Mouse (Mus musculus) thymus, adult 2 months (tissue): ENCODE measurements at regions not wholly inside any gene's neighbourhood (a gene's known extent, or its start where the extent isn't known, plus 50 kb on each side); places are given as distances from the start of the nearest gene placed in this dataset.

ENCODE experiments used
- DNase-seq: peaks from one replicate; pipeline ENCODE4 v3.0.0; 2021
- H3K27ac ChIP-seq: fragments of 200-500 bp; 2 replicates; pipeline ENCODE4 v1.5.1; 2012; ENCODE audit warnings: low read length, control low read depth; ENCODE audit not compliant: control insufficient read depth, insufficient read depth
- H3K27me3 ChIP-seq: fragments of 200-500 bp; 2 replicates; pipeline ENCODE4 v1.6.1; 2012; ENCODE audit warnings: mild to moderate bottlenecking, low read length, moderate library complexity, mixed read lengths; ENCODE audit not compliant: control insufficient read depth, insufficient read depth
- H3K36me3 ChIP-seq: fragments of 200-500 bp; 2 replicates; pipeline ENCODE4 v1.6.1; 2012; ENCODE audit warnings: mild to moderate bottlenecking, low read length, moderate library complexity; ENCODE audit not compliant: control insufficient read depth, insufficient read depth
- H3K4me1 ChIP-seq: fragments of 200-500 bp; replicated peaks from 2 replicates; pipeline ENCODE4 v1.6.1; 2012; ENCODE audit warnings: low read length; ENCODE audit not compliant: control insufficient read depth, insufficient read depth
- H3K4me3 ChIP-seq: fragments of 200-500 bp; 2 replicates; pipeline ENCODE4 v1.5.1; 2012; ENCODE audit warnings: mild to moderate bottlenecking, low read length, control low read depth, moderate library complexity; ENCODE audit not compliant: control insufficient read depth, insufficient read depth
- CTCF ChIP-seq: fragments of 200-500 bp; IDR thresholded peaks from 2 replicates; pipeline ENCODE4 v1.5.1; 2012; ENCODE audit warnings: mild to moderate bottlenecking, control low read depth, low read length, moderate library complexity, borderline replicate concordance; ENCODE audit not compliant: control insufficient read depth, poor library complexity, insufficient read depth; ENCODE audit errors: extremely low read depth
- POLR2A ChIP-seq: fragments of 200-500 bp; IDR thresholded peaks from 2 replicates; pipeline ENCODE4 v1.6.1; 2012; ENCODE audit warnings: mild to moderate bottlenecking, low read length, control low read depth, moderate library complexity; ENCODE audit not compliant: control insufficient read depth, poor library complexity, insufficient read depth; ENCODE audit errors: extremely low read depth
- WGBS: fragments of 180-500 bp; shearing (Covaris S2); methylation state at CpG from one replicate; pipeline ENCODE4 v1.1.7; 2018; 5-methylcytosine and 5-hydroxymethylcytosine counted together

DNA sequence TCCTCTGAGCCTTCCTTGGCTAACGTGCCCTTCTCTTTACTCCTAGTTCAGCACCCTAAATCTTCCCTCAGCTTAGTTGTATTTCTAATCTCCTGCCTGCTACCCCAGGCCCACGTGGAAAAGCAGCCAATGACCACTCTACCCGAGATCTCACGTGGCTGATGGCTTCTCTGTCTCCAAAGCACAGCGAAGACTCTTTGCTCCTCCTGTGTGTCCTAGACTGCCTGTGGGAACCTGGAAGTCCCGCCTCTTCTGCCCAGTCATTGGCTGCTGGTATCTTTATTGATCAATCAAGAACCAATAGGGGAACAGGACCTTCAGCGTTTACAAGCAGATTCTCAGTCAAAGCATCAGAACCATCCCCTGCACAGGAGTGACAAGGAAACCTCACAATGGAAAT is 54.8 kb downstream of the Gm19935 start:
- Histone ChIP-seq H3K36me3 (no peaks in the 10 kb centered on the region), H3K4me1 (no peaks in the 10 kb centered on the region)
- 82% methylated on average over 7 of the region's 7 CpGs for WGBS

DNA sequence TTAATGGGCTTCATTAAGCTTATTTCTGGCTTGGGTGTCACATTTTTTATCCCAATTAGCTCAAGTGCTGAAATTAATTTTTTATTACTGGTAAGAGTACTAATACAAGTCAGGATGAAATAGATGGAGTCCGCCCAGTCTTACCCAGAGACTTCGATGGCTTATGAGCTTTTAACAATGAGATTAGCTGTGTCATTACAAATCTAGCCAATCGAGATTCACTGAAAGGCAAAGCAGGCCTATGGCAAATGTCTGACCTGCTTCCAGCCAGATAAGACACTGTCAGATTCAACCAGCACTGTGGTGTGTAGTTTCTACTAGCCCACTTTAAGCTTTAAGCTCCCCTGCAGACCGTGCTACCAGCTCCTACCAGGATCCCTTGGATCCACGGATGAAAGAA is 55.2 kb downstream of the Gm19935 start:
- H3K4me1 ChIP-seq, result no peaks in the 10 kb centered on the region
- H3K4me3 ChIP-seq, result no peak overlapping the region
- H3K36me3 ChIP-seq, result no peaks in the 10 kb centered on the region
- no peaks in the 10 kb centered on the region for H3K27me3 ChIP-seq
- TF ChIP-seq POLR2A (no peak), CTCF (no peak)
- no peak for DNase-seq
- WGBS, result 94% methylated on average over 5 of the region's 5 CpGs
- H3K27ac ChIP-seq, result no peak overlapping the region

More for the DNA sequence above, 54.8 kb downstream of the Gm19935 start:
- TF ChIP-seq POLR2A (no peak), CTCF (no peak)
- Histone ChIP-seq H3K27me3 (no peaks in the 10 kb centered on the region), H3K4me3 (no peak overlapping the region), H3K27ac (no peak overlapping the region)
- DNase-seq, result no peak

DNA sequence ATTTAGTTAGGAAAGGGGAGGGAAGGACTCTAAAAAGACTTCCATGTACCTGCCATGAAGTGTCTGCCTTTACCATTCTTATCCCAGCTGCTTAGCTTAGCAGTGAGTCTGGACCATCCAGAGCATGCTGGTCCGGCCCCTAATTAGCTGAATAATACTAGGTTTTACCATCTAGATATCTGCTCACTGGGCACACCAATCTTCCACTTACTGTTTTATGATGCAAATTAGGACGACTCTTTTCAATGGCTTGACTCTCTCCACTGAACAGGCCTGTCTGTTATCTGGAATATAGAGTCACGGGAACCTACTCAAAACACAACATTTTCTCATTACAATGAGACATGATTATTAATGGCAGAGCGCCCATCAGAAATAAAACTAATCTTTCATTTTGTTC is 55.7 kb downstream of the Gm19935 start:
- no peak overlapping the region for H3K27ac ChIP-seq
- WGBS, result 93% methylated on average over 4 of the region's 4 CpGs
- H3K36me3 ChIP-seq, result no peaks in the 10 kb centered on the region
- TF ChIP-seq CTCF, result no peak
- no peaks in the 10 kb centered on the region for H3K4me1 ChIP-seq
- no peak overlapping the region for H3K4me3 ChIP-seq
- DNase-seq, result no peak
- H3K27me3 ChIP-seq, result no peaks in the 10 kb centered on the region

GRCm38 (mm10) chr8:90759531-90759930 is 57.7 kb downstream of the Gm19935 start:
- DNase-seq, result no peak
- H3K4me3 ChIP-seq, result no peak overlapping the region
- H3K27me3 ChIP-seq, result no peaks in the 10 kb centered on the region
- no peak overlapping the region for H3K27ac ChIP-seq
- H3K36me3 ChIP-seq, result no peaks in the 10 kb centered on the region
- TF ChIP-seq CTCF, result no peak
- TF ChIP-seq POLR2A, result no peak
- no peaks in the 10 kb centered on the region for H3K4me1 ChIP-seq
- 91% methylated on average over 9 of the region's 9 CpGs for WGBS

DNA sequence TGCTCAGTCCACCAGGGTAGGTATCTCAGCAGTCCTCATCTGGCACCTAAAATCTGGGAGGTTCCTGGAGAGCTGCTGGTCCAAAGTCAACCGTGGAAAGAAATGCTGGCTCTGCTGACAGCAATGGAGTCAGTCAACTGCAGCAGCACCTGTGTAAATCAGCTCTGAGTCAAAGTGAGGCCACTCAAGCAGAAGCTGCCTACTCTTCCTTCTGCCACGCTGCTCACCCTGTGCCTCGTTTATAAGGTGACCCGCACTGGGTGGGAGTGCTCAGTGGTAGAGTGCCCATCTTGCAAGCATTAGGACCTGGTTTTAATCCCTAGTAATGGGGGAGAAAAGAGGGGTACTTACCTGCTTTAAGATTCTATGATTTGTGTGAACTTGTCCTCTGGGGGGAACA is 62.2 kb downstream of the Gm19935 start:
- Histone ChIP-seq H3K4me3 (no peak overlapping the region), H3K36me3 (no peaks in the 10 kb centered on the region), H3K27me3 (no peaks in the 10 kb centered on the region), H3K4me1 (no peaks in the 10 kb centered on the region), H3K27ac (no peak overlapping the region)
- no peak for TF ChIP-seq CTCF
- TF ChIP-seq POLR2A, result no peak
- WGBS, result 84% methylated on average over 4 of the region's 4 CpGs
- DNase-seq, result no peak

GRCm38 (mm10) chr8:90743546-90743945 is 73.6 kb downstream of the Gm19935 start:
- DNase-seq, result no peak
- Histone ChIP-seq H3K4me1 (no peaks in the 10 kb centered on the region), H3K27ac (no peak overlapping the region), H3K36me3 (no peaks in the 10 kb centered on the region), H3K4me3 (no peak overlapping the region), H3K27me3 (no peaks in the 10 kb centered on the region)
- WGBS, result 96% methylated on average over 2 of the region's 2 CpGs
- TF ChIP-seq CTCF (no peak), POLR2A (no peak)

- H3K4me1 ChIP-seq, result no peaks in the 10 kb centered on the region
- H3K27me3 ChIP-seq, result no peaks in the 10 kb centered on the region
- no peaks in the 10 kb centered on the region for H3K36me3 ChIP-seq
- no peak for TF ChIP-seq CTCF
- no peak for TF ChIP-seq POLR2A
- no peak for DNase-seq
- H3K4me3 ChIP-seq, result no peak overlapping the region
- H3K27ac ChIP-seq, result no peak overlapping the region
- WGBS, result 75% methylated on average over 9 of the region's 9 CpGs
Measured at GRCm38 (mm10) chr8:90740963-90741733, 76.0 kb downstream of the Gm19935 start.
